Mouse (Mus musculus) bone marrow macrophage, adult 2 months (primary cell): ENCODE data around the gene Homer3.

Experiments
- CTCF ChIP-seq: IDR thresholded peaks from 2 replicates; pipeline ENCODE4 v1.5.1; 2012; ENCODE audit warnings: low read depth, mild to moderate bottlenecking, low read length, moderate library complexity
- POLR2A ChIP-seq: IDR thresholded peaks from 2 replicates; pipeline ENCODE4 v1.6.1; 2012; ENCODE audit warnings: mild to moderate bottlenecking, low read depth, low read length, borderline replicate concordance

DNA sequence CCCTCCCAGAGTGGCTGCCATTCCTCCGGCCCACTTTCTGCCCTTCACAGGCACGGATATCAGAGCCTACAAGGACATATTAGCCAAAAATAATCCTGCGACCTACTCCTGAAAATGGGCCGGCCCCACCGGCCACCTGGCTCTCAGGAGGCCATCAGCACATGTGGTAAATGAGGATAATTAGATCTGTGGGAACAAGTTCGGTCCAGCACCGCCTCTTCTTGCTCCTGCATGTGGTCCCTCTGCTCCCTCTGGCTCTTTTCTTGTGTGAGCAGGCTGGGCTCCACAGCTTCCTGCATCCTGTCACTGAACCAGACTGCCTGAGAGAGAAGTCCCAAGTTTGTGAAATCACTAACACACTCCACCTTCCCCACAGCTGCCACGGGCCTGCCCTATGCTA is 3.4 kb upstream of the Homer3 start:
- TF ChIP-seq POLR2A (no peak), CTCF (no peak)
